Mouse (Mus musculus): ENCODE results near the gene S100a5. TPM values are rescaled to one million over a fixed set of nuclear protein-coding genes. Genes with fewer than 3 reads are reported as not detected.

The S100a5 gene
- polyA plus RNA-seq, 1 experiment from 2014 or later, result not detected

- H3K9me3 ChIP-seq (ENCODE audit: control insufficient read depth, low read length), result no peaks in the 10 kb centered on the region
- H3K27ac ChIP-seq (ENCODE audit: low read depth, low read length), result no peak overlapping the region
- DNase-seq (ENCODE audit: low spot score, missing footprints) (peak; percentile 65), ATAC-seq (ENCODE audit: low FRiP score) (no peak)
- H3K4me1 ChIP-seq (ENCODE audit: control insufficient read depth, insufficient read depth, low read length), result peaks cover 4% of the 10 kb centered on the region; the same call in 1 of the 2 replicates
- 88% methylated on average over 6 of the region's 6 CpGs for WGBS
- H3K27me3 ChIP-seq (ENCODE audit: control insufficient read depth, insufficient read depth, low read length), result 0 out of 2 replicates have a peak, but pooled peaks cover 2% of the 10 kb centered on the region
- H3K4me2 ChIP-seq, result no peak overlapping the region
- no peak overlapping the region for H3K9ac ChIP-seq (ENCODE audit: low read length)
- H3K4me3 ChIP-seq (ENCODE audit: low read depth, low read length), result no peak overlapping the region
- no peaks in the 10 kb centered on the region for H3K36me3 ChIP-seq (ENCODE audit: control insufficient read depth, insufficient read depth, low read length)
Observed at GRCm38 (mm10) chr3:90614148-90614530, 5.8 kb downstream of the S100a5 start.

GRCm38 (mm10) chr3:90614611-90615251 is 6.4 kb downstream of the S100a5 start:
- H3K27me3 ChIP-seq (ENCODE audit: control insufficient read depth, insufficient read depth, low read length), result 0 out of 2 replicates have a peak, but pooled peaks cover 2% of the 10 kb centered on the region
- no peak overlapping the region for H3K4me2 ChIP-seq
- H3K4me3 ChIP-seq (ENCODE audit: low read depth, low read length), result no peak overlapping the region
- no peak for ATAC-seq (ENCODE audit: low FRiP score)
- DNase-seq (ENCODE audit: low spot score, missing footprints), result peak; percentile 70
- peaks cover 4% of the 10 kb centered on the region; the same call in 1 of the 2 replicates for H3K4me1 ChIP-seq (ENCODE audit: control insufficient read depth, insufficient read depth, low read length)
- no peak overlapping the region for H3K27ac ChIP-seq (ENCODE audit: low read depth, low read length)
- no peaks in the 10 kb centered on the region for H3K36me3 ChIP-seq (ENCODE audit: control insufficient read depth, insufficient read depth, low read length)
- H3K9ac ChIP-seq (ENCODE audit: low read length), result no peak overlapping the region
- WGBS, result 85% methylated on average over 11 of the region's 11 CpGs
- H3K9me3 ChIP-seq (ENCODE audit: control insufficient read depth, low read length), result no peaks in the 10 kb centered on the region

GRCm38 (mm10) chr3:90615415-90615814 is 7.1 kb downstream of the S100a5 start:
- ATAC-seq (ENCODE audit: low FRiP score) (peak; percentile 28; the same call in 1 of the 2 replicates), DNase-seq (ENCODE audit: low spot score, missing footprints) (peak; percentile 86)
- Histone ChIP-seq H3K9ac (ENCODE audit: low read length) (no peak overlapping the region), H3K4me3 (ENCODE audit: low read depth, low read length) (no peak overlapping the region), H3K4me2 (no peak overlapping the region), H3K27ac (ENCODE audit: low read depth, low read length) (no peak overlapping the region), H3K4me1 (ENCODE audit: control insufficient read depth, insufficient read depth, low read length) (peaks cover 4% of the 10 kb centered on the region; the same call in 1 of the 2 replicates), H3K9me3 (ENCODE audit: control insufficient read depth, low read length) (no peaks in the 10 kb centered on the region), H3K36me3 (ENCODE audit: control insufficient read depth, insufficient read depth, low read length) (no peaks in the 10 kb centered on the region), H3K27me3 (ENCODE audit: control insufficient read depth, insufficient read depth, low read length) (0 out of 2 replicates have a peak, but pooled peaks cover 2% of the 10 kb centered on the region)
- WGBS, result 12% methylated on average over 7 of the region's 7 CpGs

- Histone ChIP-seq H3K9me3 (ENCODE audit: control insufficient read depth, low read length) (no peaks in the 10 kb centered on the region), H3K27ac (ENCODE audit: low read depth, low read length) (no peak overlapping the region), H3K4me2 (no peak overlapping the region), H3K9ac (ENCODE audit: low read length) (no peak overlapping the region), H3K36me3 (ENCODE audit: control insufficient read depth, insufficient read depth, low read length) (no peaks in the 10 kb centered on the region), H3K4me1 (ENCODE audit: control insufficient read depth, insufficient read depth, low read length) (peaks cover 4% of the 10 kb centered on the region; the same call in 1 of the 2 replicates), H3K4me3 (ENCODE audit: low read depth, low read length) (no peak overlapping the region), H3K27me3 (ENCODE audit: control insufficient read depth, insufficient read depth, low read length) (0 out of 2 replicates have a peak, but pooled peaks cover 2% of the 10 kb centered on the region)
- DNase-seq (ENCODE audit: low spot score, missing footprints) (no peak), ATAC-seq (ENCODE audit: low FRiP score) (no peak)
- 81% methylated on average over 1 of the region's 1 CpGs for WGBS
Observed at GRCm38 (mm10) chr3:90615911-90616310, 7.6 kb downstream of the S100a5 start.

- 14% methylated on average over 1 of the region's 1 CpGs for WGBS
- Histone ChIP-seq H3K9me3 (ENCODE audit: control insufficient read depth, low read length) (no peaks in the 10 kb centered on the region), H3K27me3 (ENCODE audit: control insufficient read depth, insufficient read depth, low read length) (0 out of 2 replicates have a peak, but pooled peaks cover 2% of the 10 kb centered on the region), H3K4me3 (ENCODE audit: low read depth, low read length) (no peak overlapping the region), H3K36me3 (ENCODE audit: control insufficient read depth, insufficient read depth, low read length) (no peaks in the 10 kb centered on the region), H3K9ac (ENCODE audit: low read length) (no peak overlapping the region), H3K4me1 (ENCODE audit: control insufficient read depth, insufficient read depth, low read length) (peaks cover 4% of the 10 kb centered on the region; the same call in 1 of the 2 replicates), H3K27ac (ENCODE audit: low read depth, low read length) (no peak overlapping the region), H3K4me2 (no peak overlapping the region)
- DNase-seq (ENCODE audit: low spot score, missing footprints) (no peak), ATAC-seq (ENCODE audit: low FRiP score) (no peak)
Observed at GRCm38 (mm10) chr3:90617586-90617985, 9.3 kb downstream of the S100a5 start.

GRCm38 (mm10) chr3:90621552-90621951 is 13.2 kb downstream of the S100a5 start:
- ATAC-seq (ENCODE audit: low FRiP score), result no peak
- 54% methylated on average over 7 of the region's 7 CpGs for WGBS
- Histone ChIP-seq H3K27me3 (ENCODE audit: control insufficient read depth, insufficient read depth, low read length) (no peaks in the 10 kb centered on the region), H3K9me3 (ENCODE audit: control insufficient read depth, low read length) (no peaks in the 10 kb centered on the region), H3K27ac (ENCODE audit: low read depth, low read length) (no peak overlapping the region), H3K9ac (ENCODE audit: low read length) (no peak overlapping the region), H3K36me3 (ENCODE audit: control insufficient read depth, insufficient read depth, low read length) (no peaks in the 10 kb centered on the region), H3K4me1 (ENCODE audit: control insufficient read depth, insufficient read depth, low read length) (peaks cover 12% of the 10 kb centered on the region; the same call in 1 of the 2 replicates), H3K4me3 (ENCODE audit: low read depth, low read length) (no peak overlapping the region), H3K4me2 (no peak overlapping the region)
- no peak for DNase-seq (ENCODE audit: low spot score, missing footprints)

- peak; percentile 49 for ATAC-seq (ENCODE audit: low FRiP score)
- no peaks in the 10 kb centered on the region for H3K9me3 ChIP-seq (ENCODE audit: control insufficient read depth, low read length)
- H3K36me3 ChIP-seq (ENCODE audit: control insufficient read depth, insufficient read depth, low read length), result no peaks in the 10 kb centered on the region
- no peak overlapping the region for H3K9ac ChIP-seq (ENCODE audit: low read length)
- H3K27ac ChIP-seq (ENCODE audit: low read depth, low read length), result no peak overlapping the region
- H3K27me3 ChIP-seq (ENCODE audit: control insufficient read depth, insufficient read depth, low read length), result no peaks in the 10 kb centered on the region
- DNase-seq (ENCODE audit: low spot score, missing footprints), result no peak
- peaks cover 12% of the 10 kb centered on the region; the same call in 1 of the 2 replicates for H3K4me1 ChIP-seq (ENCODE audit: control insufficient read depth, insufficient read depth, low read length)
- no peak overlapping the region for H3K4me3 ChIP-seq (ENCODE audit: low read depth, low read length)
- 11% methylated on average over 2 of the region's 2 CpGs for WGBS
- no peak overlapping the region for H3K4me2 ChIP-seq
Observed at GRCm38 (mm10) chr3:90623435-90624071, 15.2 kb downstream of the S100a5 start.

GRCm38 (mm10) chr3:90625496-90625895 is 17.2 kb downstream of the S100a5 start:
- WGBS, result 86% methylated on average over 5 of the region's 5 CpGs
- ATAC-seq (ENCODE audit: low FRiP score) (no peak), DNase-seq (ENCODE audit: low spot score, missing footprints) (no peak)
- H3K4me2 ChIP-seq, result no peak overlapping the region
- H3K27ac ChIP-seq (ENCODE audit: low read depth, low read length), result no peak overlapping the region
- H3K36me3 ChIP-seq (ENCODE audit: control insufficient read depth, insufficient read depth, low read length), result no peaks in the 10 kb centered on the region
- H3K9ac ChIP-seq (ENCODE audit: low read length), result no peak overlapping the region
- no peaks in the 10 kb centered on the region for H3K9me3 ChIP-seq (ENCODE audit: control insufficient read depth, low read length)
- H3K4me3 ChIP-seq (ENCODE audit: low read depth, low read length), result no peak overlapping the region
- H3K4me1 ChIP-seq (ENCODE audit: control insufficient read depth, insufficient read depth, low read length), result peaks cover 12% of the 10 kb centered on the region; the same call in 1 of the 2 replicates
- H3K27me3 ChIP-seq (ENCODE audit: control insufficient read depth, insufficient read depth, low read length), result no peaks in the 10 kb centered on the region
